Mouse (Mus musculus) heart, postnatal 25 days (tissue): Measurements from ENCODE around the gene Gramd1b. TPM values are rescaled to one million over a fixed set of nuclear protein-coding genes. Genes with fewer than 3 reads are reported as not detected.

Source experiments
- DNase-seq: peaks from one replicate; pipeline ENCODE4 v3.0.0; 2022; ENCODE audit warnings: low spot score
- intact Hi-C: fragments of 180-260 bp; cut with DNase I; formaldehyde crosslinking; loops from one replicate; pipeline ENCODE4 v1.15.1; 2025
- total RNA-seq, 2 experiments: library from RNA; stranded (reverse); gene quantifications; 2 replicates each; pipeline ENCODE4 v1.2.3; 2021

Gramd1b gene
- 10 to 100 TPM; 19.1 to 20.2 TPM for total RNA-seq

DNA sequence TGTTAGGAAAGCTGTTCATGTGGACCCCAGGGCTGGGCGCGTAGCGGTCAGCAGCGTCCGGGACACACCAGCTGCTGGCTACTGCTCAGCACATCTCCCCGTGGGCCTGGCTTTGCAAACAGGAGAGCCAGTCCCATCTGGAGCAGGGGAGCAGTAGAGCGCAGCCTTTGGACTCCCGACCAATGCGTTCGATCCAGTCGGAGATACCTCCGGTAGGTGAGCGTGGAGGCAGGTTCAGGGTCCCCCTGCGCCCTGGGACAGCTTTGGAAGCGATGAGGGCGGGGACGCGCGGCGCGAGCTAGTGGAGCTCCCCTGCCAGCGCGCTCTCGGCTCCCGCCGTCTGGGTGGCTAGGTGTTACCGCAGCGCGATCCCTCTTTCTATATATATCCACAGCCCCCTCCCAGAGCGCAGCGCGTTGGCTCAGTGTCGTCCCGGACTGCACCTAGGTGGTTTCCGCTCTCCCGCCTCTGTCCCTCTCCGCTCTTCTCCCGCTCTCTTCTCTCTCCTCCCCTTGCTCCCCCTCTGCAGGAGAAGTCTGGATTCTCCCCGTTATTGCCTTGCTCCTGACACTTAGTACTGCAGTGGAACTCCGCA, at the start of gene Gramd1b:
Gramd1b (minus strand) TSS at position 357 of the 595 bp plus-strand sequence.
- peak; percentile 3 for DNase-seq

DNA sequence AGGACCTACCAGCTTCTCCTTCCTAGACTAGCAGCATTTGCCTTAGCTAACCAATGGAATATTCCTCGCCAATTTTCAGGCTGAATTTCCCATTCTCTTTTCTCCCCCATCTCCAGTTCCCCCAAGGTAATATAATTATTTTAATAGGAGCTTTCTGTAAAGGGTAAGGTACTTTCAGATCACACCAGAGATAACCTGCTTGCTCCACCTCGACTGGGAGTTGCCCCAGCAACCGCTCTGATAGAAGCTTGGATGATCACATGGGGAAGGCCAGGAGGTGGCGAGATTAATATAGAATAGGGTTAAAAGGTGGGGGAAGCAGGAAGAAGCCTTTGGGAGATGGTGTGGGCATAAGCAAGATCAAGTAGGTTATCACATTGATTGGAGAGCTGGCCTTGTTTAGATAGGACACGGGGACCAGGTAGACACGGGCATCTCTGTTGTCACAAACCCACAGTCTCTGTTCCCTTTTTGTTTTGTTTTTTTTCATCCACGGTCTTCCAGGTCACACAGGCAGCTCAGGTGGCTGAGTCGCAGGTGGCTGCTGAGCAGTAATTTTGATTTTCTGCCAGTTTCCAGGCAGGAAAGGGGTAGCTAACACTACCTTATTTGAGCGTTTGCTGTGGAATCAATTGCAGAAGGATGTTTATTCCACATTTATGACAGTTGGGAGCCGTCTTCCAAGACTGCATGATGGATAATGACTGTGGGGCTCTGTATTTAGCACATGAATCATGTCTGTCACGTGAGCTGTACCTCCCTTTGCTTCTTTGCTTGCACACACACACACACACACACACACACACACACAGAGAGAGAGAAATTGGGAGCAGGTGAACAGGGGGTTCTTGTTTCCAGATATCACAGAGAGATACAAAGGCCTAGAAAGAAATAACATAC, 47.8 kb upstream of the Gramd1b start:
- intact Hi-C loops, result no loop called here
- DNase-seq, result no peak

More for the DNA sequence above, at the start of gene Gramd1b:
- intact Hi-C loops, result no loop called here

DNA sequence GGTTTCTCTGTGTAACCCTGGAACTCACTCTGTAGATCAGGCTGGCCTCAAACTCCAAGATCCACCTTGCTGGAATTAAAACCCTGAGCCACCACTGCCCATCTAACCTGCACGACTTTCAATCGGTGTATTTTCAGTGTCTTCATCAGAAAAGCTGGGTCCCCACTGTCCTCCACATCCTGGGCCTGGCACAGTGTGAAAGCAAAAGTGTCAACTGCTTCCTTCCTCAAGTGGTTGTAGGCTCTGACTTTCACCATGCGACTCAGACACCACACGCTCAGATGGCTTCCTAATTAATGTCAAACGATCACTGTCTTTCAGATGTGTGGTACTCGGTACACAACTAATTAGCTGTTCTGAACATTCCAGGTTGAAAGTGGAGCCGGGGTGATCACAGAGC, 45.9 kb upstream of the Gramd1b start:
- no peak for DNase-seq
- intact Hi-C loops, result no loop called here

- intact Hi-C loops, result no loop called here
- DNase-seq, result peak; percentile 12
Measured at GRCm38 (mm10) chr9:40575053-40575985, 44.1 kb upstream of the Gramd1b start.

DNA sequence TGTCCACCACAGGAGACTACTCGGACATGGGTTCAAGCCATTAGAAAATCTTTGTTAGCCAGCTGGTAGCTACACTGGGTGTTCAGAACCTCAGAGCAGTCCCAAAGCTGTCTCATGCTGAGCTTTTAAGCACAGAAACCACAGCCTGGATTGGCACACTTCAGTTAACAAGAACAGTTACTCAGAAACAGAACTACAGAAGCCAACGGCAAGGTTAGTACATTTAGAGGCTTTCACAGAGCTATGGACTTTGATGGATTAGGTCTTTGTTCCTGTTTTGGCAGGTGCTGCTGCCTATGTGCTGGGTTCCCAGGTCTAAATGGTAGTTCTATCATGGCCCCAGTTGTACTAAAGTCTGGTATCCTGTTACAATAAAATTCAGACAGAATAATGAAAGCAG, 40.1 kb upstream of the Gramd1b start:
- DNase-seq, result no peak
- intact Hi-C loops, result no loop called here

GRCm38 (mm10) chr9:40568070-40568469, 36.9 kb upstream of the Gramd1b start:
- peak; percentile 53 for DNase-seq
- intact Hi-C loops, result no loop called here

DNA sequence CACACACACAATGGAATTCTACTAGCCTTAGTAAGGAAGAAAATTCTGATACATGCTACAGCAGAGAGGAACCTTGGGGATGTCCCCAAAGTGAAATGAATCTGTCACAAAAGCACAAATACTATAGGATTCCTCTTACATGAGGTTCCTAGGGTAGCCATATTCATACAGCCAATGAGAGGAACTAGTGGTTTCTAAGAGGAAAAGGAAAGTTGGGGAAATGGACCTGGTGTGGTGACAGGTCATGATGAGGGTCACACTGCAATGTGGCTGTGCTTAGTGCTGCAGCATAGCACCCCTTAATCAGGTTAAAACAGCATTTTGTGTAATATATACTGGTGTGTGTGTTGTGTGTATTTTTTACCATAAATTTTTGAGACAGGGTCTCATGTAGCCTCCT, 32.6 kb upstream of the Gramd1b start:
- intact Hi-C loops, result no loop called here
- DNase-seq, result no peak

DNA sequence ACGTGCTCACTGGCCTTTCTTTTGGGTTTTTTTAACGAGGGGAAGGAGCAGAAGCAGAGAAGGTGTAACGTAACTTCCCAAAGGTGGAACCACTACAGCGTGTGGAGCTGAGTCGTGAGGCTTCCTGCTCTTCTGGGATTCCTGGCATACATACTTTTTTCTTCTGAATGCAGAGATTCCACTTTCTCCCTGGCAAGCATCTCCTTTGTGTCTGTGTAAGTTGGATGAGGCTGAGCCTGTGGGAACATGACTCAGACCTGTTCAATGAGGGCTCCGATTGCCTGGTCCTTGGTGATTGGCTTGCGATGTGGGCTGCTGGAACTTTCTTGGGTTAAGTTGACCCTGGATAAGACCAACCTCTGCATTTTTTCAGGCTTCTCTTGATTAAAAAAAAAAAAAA, 28.5 kb upstream of the Gramd1b start:
- no peak for DNase-seq
- intact Hi-C loops, result no loop called here

- DNase-seq, result no peak
- intact Hi-C loops, result no loop called here
Measured at GRCm38 (mm10) chr9:40557796-40558195, 26.6 kb upstream of the Gramd1b start.

DNA sequence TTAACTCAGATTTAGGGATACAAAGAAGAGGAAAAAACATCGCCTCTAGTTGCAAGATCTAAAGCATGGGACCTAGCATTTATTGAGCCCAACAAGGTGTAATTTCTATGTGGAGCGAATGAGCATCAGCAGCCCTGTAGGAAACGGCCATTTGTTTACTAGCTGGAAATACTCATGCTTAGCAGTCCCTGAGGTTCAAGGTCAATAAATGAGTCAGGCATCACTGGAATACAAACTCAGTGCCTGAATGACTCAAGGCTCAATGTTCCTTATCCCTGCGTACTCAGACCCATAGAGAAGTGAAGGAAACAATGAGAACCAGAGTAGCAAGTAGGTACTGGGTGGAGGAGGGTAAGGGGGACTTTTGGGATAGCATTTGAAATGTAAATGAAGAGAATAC, 25.2 kb upstream of the Gramd1b start:
- no peak for DNase-seq
- intact Hi-C loops, result no loop called here

GRCm38 (mm10) chr9:40555243-40555642, 24.1 kb upstream of the Gramd1b start:
- intact Hi-C loops, result no loop called here
- no peak for DNase-seq

- intact Hi-C loops, result no loop called here
- no peak for DNase-seq
Measured at GRCm38 (mm10) chr9:40547876-40548275, 16.7 kb upstream of the Gramd1b start.

DNA sequence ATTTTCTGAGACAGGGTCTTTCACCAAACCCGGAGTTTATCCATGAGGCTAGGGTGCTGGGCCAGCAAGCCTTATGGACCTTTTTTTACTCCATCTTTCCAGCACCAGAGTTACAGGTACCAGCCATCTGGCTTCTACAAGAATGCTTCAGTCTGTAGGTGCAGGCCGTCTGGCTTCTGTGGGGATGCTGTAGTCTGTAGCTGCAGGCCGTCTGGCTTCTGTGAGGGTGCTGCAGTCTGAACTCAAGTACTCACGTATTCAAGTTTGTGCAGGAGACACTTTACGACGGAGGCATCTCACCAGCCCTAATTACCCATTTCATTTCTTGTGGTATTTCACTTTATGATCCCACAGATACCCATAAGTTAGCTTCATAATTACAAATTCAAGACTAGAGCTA, 14.0 kb upstream of the Gramd1b start:
- intact Hi-C loops, result no loop called here
- DNase-seq, result no peak

- DNase-seq, result no peak
- intact Hi-C loops, result no loop called here
Measured at GRCm38 (mm10) chr9:40539588-40540140, 8.5 kb upstream of the Gramd1b start.

- peak; percentile 35 for DNase-seq
- intact Hi-C loops, result no loop called here
Measured at GRCm38 (mm10) chr9:40537708-40538105, 6.5 kb upstream of the Gramd1b start.

GRCm38 (mm10) chr9:40537044-40537707, 6.0 kb upstream of the Gramd1b start:
- intact Hi-C loops, result no loop called here
- no peak for DNase-seq

DNA sequence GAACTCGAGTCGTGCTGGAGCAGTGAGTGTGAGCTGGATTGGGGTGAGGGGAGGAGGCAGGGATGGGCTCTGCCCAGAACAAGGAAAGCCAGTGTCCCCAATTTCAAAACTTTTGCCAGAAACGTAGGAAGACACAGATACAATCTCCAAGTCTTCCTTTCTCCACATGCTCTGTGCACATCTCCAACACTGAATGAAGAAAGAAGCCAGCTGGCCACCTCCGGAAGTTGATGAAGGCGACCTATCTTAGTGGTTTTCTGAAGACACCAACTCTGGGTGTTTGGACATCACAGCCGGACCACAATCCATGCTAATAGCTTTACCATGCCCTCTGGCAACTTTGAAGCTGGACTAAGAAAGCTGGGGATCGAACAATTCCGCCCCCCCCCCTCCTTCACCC, 647 bp downstream of the Gramd1b start:
- intact Hi-C loops, result no loop called here
- DNase-seq, result no peak

- intact Hi-C loops, result no loop called here
- DNase-seq, result no peak
Measured at GRCm38 (mm10) chr9:40528733-40529132, 2.5 kb downstream of the Gramd1b start.

DNA sequence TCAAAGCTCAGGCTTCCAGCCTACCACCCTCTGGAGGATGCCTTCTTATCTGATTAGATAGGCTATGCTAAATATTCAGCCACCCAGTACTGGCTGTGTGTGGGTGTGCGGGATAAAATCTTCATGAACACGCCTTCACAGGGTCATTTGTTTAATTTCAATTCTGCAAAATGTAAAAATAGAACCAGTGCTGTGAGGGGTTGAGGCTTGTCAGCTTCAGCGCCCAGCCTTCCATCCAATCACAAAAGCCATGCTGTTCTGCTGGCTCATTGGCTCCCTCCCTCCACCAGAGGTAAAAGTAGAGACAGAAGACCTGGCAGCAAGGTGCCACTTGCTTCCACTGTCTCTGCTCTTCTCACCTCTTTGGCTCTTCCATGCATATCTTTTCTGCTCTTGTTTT, 4.3 kb downstream of the Gramd1b start:
- intact Hi-C loops, result no loop called here
- DNase-seq, result no peak

GRCm38 (mm10) chr9:40522156-40522555, 9.0 kb downstream of the Gramd1b start:
- intact Hi-C loops, result no loop called here
- DNase-seq, result no peak
